Mouse (Mus musculus) urinary bladder, adult 2 months (tissue): ENCODE measurements around the gene Dzip1. TPM values are rescaled to one million over a fixed set of nuclear protein-coding genes. Genes with fewer than 3 reads are reported as not detected.

Experiments
- DNase-seq: peaks from one replicate; pipeline ENCODE4 v3.0.0; 2022; ENCODE audit warnings: low spot score
- polyA plus RNA-seq: library from polyadenylated mRNA; depleted of rRNA; stranded (reverse); fragments of >200 nt; gene quantifications from 2 replicates; pipeline ENCODE4 v1.2.3, GENCODE M21; 2012; rRNA removed

The Dzip1 gene
- polyA plus RNA-seq, 1 experiment = 21.5 TPM

DNA sequence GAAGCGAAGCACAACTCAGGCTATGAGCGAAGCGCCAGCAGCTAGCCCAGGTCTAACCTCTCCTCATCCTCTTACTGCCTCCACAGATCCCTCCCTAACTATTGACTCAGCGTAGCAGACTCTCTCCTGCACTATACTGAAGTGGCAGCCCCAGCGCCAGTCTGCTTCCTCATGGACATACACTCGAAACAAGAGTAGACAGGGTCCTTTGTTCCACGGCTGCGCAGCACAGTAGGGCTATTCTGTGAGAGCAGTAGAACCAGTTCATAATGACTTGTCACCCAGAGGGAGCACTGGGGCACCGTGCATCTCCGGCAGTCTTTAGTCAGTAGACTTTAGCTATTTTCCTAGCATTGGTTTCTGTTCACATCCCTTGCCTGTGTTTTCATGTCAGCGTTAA is 89.1 kb downstream of the Dzip1 start:
- DNase-seq = no peak

DNA sequence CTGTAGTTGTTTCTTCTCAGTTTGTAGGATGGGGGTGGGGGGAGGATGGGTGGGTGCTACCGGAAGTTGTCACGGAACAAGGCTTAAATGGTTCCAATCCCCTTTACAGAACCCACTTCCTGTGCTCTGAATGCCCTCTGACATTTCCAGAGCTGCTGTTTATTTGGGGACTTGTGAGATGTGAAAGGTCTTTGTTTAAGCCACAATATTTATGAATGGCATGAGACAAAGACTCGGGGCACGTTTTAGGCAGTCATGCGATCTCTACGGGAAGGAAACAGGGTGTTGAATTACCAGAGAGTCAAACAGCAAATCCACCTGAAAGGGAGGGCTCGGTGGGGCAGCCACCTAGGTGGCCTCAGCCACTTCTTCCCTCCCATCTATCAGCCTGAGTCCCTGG is 90.9 kb downstream of the Dzip1 start:
- DNase-seq = no peak

DNA sequence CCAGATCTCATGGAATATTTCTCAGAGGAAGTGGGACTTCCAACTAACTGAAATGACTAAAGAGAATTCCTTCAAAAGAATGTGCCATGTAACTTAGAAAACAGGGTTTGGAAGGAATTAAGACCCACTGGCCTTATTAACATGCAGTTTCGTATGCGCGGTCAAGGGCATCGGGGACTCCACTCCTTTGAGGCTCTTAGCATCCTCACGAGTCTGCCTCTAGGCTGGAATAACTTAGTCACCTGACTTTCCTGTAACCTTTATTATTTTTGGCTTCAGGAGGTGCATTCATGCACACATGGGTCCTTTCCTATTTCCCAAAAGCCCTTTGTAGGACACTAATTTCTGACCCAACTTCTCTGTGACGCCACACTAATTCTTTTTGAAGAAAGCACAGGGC is 92.0 kb downstream of the Dzip1 start:
- DNase-seq = no peak

DNA sequence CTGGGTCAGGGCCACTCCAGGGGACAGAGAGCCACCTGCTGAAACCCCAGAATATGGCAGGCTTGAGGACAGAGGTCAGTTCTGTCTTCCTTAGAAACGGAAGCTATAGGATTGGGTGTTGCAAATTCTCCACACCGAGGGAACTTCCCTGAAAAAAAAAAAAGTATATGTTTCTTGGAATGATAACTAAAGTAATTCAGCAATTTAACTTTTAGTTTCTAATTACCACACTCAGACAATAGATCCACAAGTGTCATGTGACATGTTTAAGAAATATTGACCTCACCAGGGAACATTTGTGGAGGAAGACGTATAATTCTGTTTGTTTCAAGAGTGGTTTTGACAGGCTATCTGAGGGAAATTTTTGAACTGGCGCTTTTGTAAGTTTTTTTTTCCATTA is 93.7 kb downstream of the Dzip1 start:
- DNase-seq = no peak

DNA sequence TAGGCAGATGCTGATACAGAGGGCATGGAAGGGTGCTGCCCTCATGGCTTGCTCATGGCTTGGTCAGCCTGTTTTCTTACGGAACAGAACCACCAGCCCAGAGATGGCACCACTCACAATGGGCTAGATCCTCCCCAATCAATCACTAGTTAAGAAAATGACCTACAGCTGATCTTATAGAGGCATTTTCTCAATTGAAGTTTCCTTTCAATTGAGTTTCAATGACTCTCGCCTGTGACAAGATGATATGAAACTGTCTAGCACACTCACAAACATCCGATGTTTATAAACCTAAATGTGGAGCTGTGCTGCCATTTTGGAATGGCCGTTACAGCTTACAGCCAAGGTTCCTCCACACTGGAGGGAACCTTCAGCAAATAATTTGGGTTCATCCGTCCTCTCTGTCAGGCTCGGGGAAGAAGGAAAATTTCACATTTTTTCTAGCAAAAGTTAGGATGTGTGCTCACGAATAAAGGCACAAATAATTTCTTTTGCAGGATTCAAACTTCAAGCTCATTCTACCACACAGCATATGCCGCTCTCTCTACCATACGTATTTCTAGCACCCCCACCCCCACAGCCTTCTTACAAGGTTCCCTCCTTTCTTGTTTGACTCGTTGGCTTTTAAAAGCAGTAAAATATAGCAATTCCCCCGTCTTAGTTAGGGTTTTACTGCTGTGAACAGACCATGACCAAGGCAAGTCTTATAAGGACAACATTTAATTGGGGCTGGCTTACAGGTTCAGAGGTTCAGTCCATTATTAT is 95.7 kb downstream of the Dzip1 start:
- no peak for DNase-seq

DNA sequence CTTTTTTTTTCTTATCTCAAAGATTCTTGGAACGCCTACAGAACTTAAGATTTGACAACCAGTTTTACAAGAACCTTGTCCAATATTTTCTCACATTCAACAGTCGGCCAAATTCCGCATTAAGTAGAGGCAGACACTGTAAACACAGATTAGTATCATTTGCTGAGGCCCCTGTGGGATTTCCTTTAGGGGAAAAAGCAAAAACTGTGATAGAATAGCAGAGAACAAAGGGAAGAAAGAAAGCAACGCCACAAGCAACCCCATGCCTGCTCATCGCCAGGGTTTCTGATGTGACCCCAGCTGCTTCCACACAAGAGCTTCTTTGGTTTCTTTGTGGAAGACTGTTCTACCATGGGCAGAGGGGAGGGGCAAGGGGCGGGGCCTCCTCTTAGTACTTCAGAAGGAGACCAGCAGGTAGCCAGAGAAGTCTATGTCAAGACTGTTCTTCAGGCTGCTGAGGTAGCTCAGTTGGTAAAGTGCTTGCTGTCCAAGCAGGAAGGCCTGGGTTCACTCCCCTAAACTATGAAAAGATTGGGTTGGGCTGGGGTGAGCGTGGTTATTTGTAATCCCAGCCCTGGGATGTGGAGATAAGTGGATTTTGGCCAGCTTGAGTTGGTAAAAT is 97.9 kb downstream of the Dzip1 start:
- DNase-seq = no peak

DNA sequence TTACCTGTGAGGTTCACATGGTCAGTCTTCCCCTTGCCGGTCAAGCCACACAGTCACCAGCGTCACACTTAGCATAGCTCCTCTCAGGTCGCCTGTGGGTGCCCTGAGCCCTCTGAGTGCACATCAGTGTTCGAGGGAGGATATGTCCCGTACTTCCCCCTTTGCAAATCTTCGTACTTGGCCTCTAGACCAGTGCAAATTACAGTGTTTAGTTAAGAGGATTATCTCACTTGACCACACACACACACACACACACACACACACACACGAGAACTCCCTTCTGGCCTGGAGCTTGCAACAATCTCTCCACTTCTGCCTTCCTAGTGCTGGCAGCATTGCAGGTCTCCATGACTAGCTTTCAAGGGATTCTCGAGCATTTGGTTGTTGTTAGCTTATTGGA is 98.9 kb downstream of the Dzip1 start:
- no peak for DNase-seq

Other genes starting within 250 kb of the Dzip1 start
- gene Abcc4, start 219.2 kb downstream of the Dzip1 start, polyA plus RNA-seq = 25.8 and 34.0 TPM in 2 replicates
- gene Cldn10, start 137.6 kb downstream of the Dzip1 start, polyA plus RNA-seq = 8.6 and 9.0 TPM in 2 replicates
- gene Dnajc3, start 12.5 kb upstream of the Dzip1 start, polyA plus RNA-seq = 35.5 and 36.1 TPM in 2 replicates
- gene Uggt2, start 174.0 kb upstream of the Dzip1 start, polyA plus RNA-seq = 10.7 and 12.9 TPM in 2 replicates
- gene Hs6st3, start 212.9 kb upstream of the Dzip1 start, polyA plus RNA-seq = 0.04 and 0.07 TPM in 2 replicates